Mouse (Mus musculus): ENCODE results near the gene Ndufs1. TPM values are rescaled to one million over a fixed set of nuclear protein-coding genes. Genes with fewer than 3 reads are reported as not detected.

The Ndufs1 gene
- 155 and 167 TPM in 2 replicates for polyA plus RNA-seq (2014; fragmentation: Nextera tagmentation; extraction: Ambion mirVana)

- H3K27ac ChIP-seq (ENCODE audit: low read depth, low read length): peak within 1 kb of the TSS; percentile 87
- H3K27me3 ChIP-seq (ENCODE audit: control insufficient read depth, insufficient read depth, low read length): no peaks in the 10 kb centered on the region; the same call in 1 of the 2 replicates
- H3K4me2 ChIP-seq (ENCODE audit: low read depth, low read length): peak within 1 kb of the TSS; percentile 75
- H3K9ac ChIP-seq (replicated peaks; ENCODE audit: low read depth, low read length): peak within 1 kb of the TSS; percentile 91
- under 1% methylated on average over 72 of the region's 72 CpGs for WGBS
- peak; percentile 90 for ATAC-seq (ENCODE audit: low read depth)
- H3K9me3 ChIP-seq (ENCODE audit: control insufficient read depth, low read length): no peaks in the 10 kb centered on the region
- peak within 1 kb of the TSS; percentile 95 for H3K4me3 ChIP-seq (ENCODE audit: low read depth, low read length)
- H3K4me1 ChIP-seq (ENCODE audit: control insufficient read depth, insufficient read depth, low read length): peaks cover 20% of the 10 kb centered on the region
- peaks cover 12% of the 10 kb centered on the region; the same call in 1 of the 2 replicates for H3K36me3 ChIP-seq (ENCODE audit: control insufficient read depth, insufficient read depth, low read length)
Measured at GRCm38 (mm10) chr1:63176604-63177421, at the start of gene Ndufs1, which contains the start of gene Eef1b2. Ndufs1 (minus strand) TSS chr1:63176833. Eef1b2 (plus strand) TSS chr1:63176825.

DNA sequence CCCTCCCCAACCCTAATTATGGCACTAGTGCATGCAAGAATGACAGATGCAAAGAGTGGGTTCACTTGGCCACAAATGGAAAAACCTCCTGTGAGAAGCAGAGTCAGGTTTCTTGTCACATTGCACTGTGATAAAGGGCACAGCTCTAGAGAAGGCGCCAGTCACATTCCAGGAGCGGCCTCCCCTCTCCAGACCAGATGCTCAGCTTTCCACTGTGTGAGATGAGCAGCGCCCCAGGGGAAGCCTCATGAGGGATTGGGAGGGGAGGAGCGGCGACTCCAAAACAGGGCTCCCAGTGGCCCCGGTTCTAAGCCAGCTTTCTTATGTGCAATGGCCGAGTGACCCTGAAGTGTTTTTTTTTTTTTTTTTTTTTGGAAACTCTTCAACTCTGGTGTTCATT is 49.3 kb upstream of the Ndufs1 start:
- H3K4me3 ChIP-seq (ENCODE audit: low read depth, low read length): no peak overlapping the region
- WGBS: 14% methylated on average over 7 of the region's 7 CpGs
- ATAC-seq (ENCODE audit: low read depth): no peak

DNA sequence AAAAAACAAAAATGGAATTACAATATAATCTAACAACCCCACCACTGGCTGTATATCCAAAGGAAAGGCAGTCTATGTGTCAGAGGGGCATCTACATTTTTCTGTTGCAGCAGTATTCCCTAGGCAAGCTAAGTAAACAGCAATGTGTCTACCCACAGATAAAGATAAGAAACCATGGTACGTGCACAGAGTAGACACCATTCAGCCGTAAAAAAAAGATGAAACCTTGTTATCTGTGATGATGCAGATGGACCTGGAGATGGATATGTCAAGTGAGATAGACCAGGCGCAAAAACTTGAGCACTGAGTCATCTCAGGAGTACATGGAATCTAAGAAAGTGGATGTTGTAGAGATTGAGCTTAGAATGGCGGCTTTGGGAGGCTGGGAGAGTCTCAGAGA is 48.4 kb upstream of the Ndufs1 start:
- Histone ChIP-seq H3K36me3 (ENCODE audit: control insufficient read depth, insufficient read depth, low read length) (no peaks in the 10 kb centered on the region), H3K27ac (ENCODE audit: low read depth, low read length) (no peak overlapping the region), H3K4me3 (ENCODE audit: low read depth, low read length) (no peak overlapping the region), H3K4me2 (ENCODE audit: low read depth, low read length) (no peak overlapping the region), H3K4me1 (ENCODE audit: control insufficient read depth, insufficient read depth, low read length) (no peaks in the 10 kb centered on the region), H3K27me3 (ENCODE audit: control insufficient read depth, insufficient read depth, low read length) (no peaks in the 10 kb centered on the region), H3K9ac (replicated peaks; ENCODE audit: low read depth, low read length) (no peak overlapping the region), H3K9me3 (ENCODE audit: control insufficient read depth, low read length) (no peaks in the 10 kb centered on the region)
- 89% methylated on average over 4 of the region's 4 CpGs for WGBS
- ATAC-seq (ENCODE audit: low read depth): no peak

More for the DNA sequence above, 49.3 kb upstream of the Ndufs1 start:
- H3K4me2 ChIP-seq (ENCODE audit: low read depth, low read length): no peak overlapping the region
- no peaks in the 10 kb centered on the region for H3K27me3 ChIP-seq (ENCODE audit: control insufficient read depth, insufficient read depth, low read length)
- no peaks in the 10 kb centered on the region for H3K9me3 ChIP-seq (ENCODE audit: control insufficient read depth, low read length)
- H3K4me1 ChIP-seq (ENCODE audit: control insufficient read depth, insufficient read depth, low read length): no peaks in the 10 kb centered on the region
- no peak overlapping the region for H3K27ac ChIP-seq (ENCODE audit: low read depth, low read length)
- no peaks in the 10 kb centered on the region for H3K36me3 ChIP-seq (ENCODE audit: control insufficient read depth, insufficient read depth, low read length)
- H3K9ac ChIP-seq (replicated peaks; ENCODE audit: low read depth, low read length): no peak overlapping the region

DNA sequence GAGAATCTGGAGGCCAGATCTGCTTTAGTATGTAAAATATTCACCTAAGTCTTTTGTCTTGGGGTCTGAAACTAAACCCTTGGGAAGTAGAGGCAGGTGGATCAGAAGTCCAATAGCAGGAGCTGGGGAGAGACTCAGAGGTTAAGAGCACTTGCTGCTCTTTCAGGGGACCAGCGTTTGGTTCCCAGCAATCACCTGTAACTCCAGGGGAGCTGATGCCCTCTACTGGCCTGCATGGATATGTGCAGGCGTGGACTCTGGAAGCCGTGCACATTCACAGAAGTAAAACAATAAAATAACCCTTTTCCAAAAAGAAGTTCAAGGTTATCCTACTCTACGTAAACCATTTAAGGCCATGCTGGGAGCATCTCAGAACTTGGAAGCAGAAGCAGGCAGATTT is 42.6 kb upstream of the Ndufs1 start:
- H3K4me2 ChIP-seq (ENCODE audit: low read depth, low read length): no peak overlapping the region

GRCm38 (mm10) chr1:63214631-63215030 is 38.0 kb upstream of the Ndufs1 start:
- Histone ChIP-seq H3K27ac (ENCODE audit: low read depth, low read length) (no peak overlapping the region), H3K27me3 (ENCODE audit: control insufficient read depth, insufficient read depth, low read length) (no peaks in the 10 kb centered on the region), H3K4me1 (ENCODE audit: control insufficient read depth, insufficient read depth, low read length) (peaks cover 5% of the 10 kb centered on the region; the same call in 1 of the 2 replicates), H3K9ac (replicated peaks; ENCODE audit: low read depth, low read length) (no peak overlapping the region), H3K36me3 (ENCODE audit: control insufficient read depth, insufficient read depth, low read length) (no peaks in the 10 kb centered on the region), H3K4me3 (ENCODE audit: low read depth, low read length) (no peak overlapping the region), H3K9me3 (ENCODE audit: control insufficient read depth, low read length) (no peaks in the 10 kb centered on the region), H3K4me2 (ENCODE audit: low read depth, low read length) (no peak overlapping the region)
- ATAC-seq (ENCODE audit: low read depth): no peak
- WGBS: 45% methylated on average over 7 of the region's 7 CpGs

More for the DNA sequence above, 42.6 kb upstream of the Ndufs1 start:
- Histone ChIP-seq H3K9me3 (ENCODE audit: control insufficient read depth, low read length) (no peaks in the 10 kb centered on the region), H3K36me3 (ENCODE audit: control insufficient read depth, insufficient read depth, low read length) (no peaks in the 10 kb centered on the region), H3K27me3 (ENCODE audit: control insufficient read depth, insufficient read depth, low read length) (no peaks in the 10 kb centered on the region), H3K4me1 (ENCODE audit: control insufficient read depth, insufficient read depth, low read length) (peaks cover under 1% of the 10 kb centered on the region; the same call in 1 of the 2 replicates), H3K4me3 (ENCODE audit: low read depth, low read length) (no peak overlapping the region), H3K27ac (ENCODE audit: low read depth, low read length) (no peak overlapping the region), H3K9ac (replicated peaks; ENCODE audit: low read depth, low read length) (no peak overlapping the region)
- no peak for ATAC-seq (ENCODE audit: low read depth)
- 95% methylated on average over 4 of the region's 4 CpGs for WGBS

DNA sequence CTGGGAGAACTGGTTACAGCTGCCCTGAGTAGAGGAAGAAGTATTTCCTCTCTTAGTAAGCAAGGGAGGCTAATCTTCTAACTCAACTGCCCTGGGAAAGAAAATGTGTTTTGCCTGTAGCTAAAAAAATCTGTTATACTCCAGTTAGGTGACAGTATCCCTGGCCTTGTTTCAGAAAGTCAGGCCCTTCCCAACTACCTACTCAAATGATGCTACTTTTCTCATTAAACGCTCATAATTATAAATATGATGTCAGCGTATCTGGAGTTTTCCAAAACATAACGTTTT is 37.6 kb upstream of the Ndufs1 start, which contains the start of gene Gpr1:
Gene Gpr1 (minus strand): TSS at position 273 of the 288 bp plus-strand sequence.
- no peaks in the 10 kb centered on the region for H3K27me3 ChIP-seq (ENCODE audit: control insufficient read depth, insufficient read depth, low read length)
- H3K4me3 ChIP-seq (ENCODE audit: low read depth, low read length): peak within 1 kb of the TSS; percentile 7; the same call in 1 of the 2 replicates
- 37% methylated on average over 3 of the region's 3 CpGs for WGBS
- ATAC-seq (ENCODE audit: low read depth): no peak
- no peaks in the 10 kb centered on the region for H3K36me3 ChIP-seq (ENCODE audit: control insufficient read depth, insufficient read depth, low read length)
- peak within 1 kb of the TSS; percentile 29; the same call in 1 of the 2 replicates for H3K4me2 ChIP-seq (ENCODE audit: low read depth, low read length)
- H3K4me1 ChIP-seq (ENCODE audit: control insufficient read depth, insufficient read depth, low read length): peaks cover 5% of the 10 kb centered on the region; the same call in 1 of the 2 replicates
- H3K27ac ChIP-seq (ENCODE audit: low read depth, low read length): no peak within 1 kb of the TSS
- 0 out of 2 replicates have a peak within 1 kb of the TSS, but pooled peaks have one; percentile 25 for H3K9ac ChIP-seq (replicated peaks; ENCODE audit: low read depth, low read length)
- H3K9me3 ChIP-seq (ENCODE audit: control insufficient read depth, low read length): no peaks in the 10 kb centered on the region

DNA sequence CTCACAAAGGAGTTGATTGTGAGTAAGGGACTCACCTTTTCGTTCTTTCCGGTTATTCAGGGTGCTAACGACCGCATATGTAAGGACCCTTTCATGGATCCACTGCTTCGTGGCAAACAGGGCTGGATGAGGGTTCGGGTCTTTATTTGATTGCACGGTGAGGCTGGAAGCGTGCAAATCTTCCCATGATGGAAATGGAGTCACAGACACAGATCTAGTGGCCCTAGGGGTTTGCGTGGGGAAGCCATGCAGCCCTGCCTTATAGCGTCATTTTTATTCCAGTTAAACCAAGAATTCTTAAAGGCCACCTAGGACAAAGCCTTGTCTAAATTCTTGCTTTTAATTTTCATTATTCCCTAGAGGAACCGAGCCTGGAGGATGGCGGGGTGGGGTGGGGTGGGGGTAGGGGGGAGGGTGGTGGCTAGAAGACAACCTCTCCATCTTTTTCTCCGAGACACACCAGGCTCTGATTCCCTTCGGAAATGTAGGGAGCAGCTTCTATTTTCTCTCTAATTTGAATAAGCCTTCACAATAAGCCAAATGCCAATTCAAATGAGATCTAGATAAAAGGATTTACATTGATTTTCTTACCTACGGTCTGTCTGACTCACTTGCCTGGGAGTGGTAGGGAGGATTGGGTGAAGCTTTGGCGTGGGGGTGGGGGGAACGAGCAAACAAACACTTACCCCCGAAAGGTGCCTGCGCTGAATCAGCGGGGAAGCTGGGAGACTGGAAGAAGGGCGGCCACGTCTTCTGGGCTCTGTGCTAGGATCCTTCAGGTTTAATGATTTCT is 37.0 kb upstream of the Ndufs1 start:
- 0 out of 2 replicates have a peak overlapping the region, but pooled peaks have one; percentile 25 for H3K9ac ChIP-seq (replicated peaks; ENCODE audit: low read depth, low read length)
- H3K9me3 ChIP-seq (ENCODE audit: control insufficient read depth, low read length): no peaks in the 10 kb centered on the region
- H3K4me3 ChIP-seq (ENCODE audit: low read depth, low read length): peak overlapping the region; percentile 7; the same call in 1 of the 2 replicates
- peaks cover 5% of the 10 kb centered on the region; the same call in 1 of the 2 replicates for H3K4me1 ChIP-seq (ENCODE audit: control insufficient read depth, insufficient read depth, low read length)
- peak; percentile 54; the same call in 1 of the 2 replicates for ATAC-seq (ENCODE audit: low read depth)
- peak overlapping the region; percentile 29; the same call in 1 of the 2 replicates for H3K4me2 ChIP-seq (ENCODE audit: low read depth, low read length)
- no peaks in the 10 kb centered on the region for H3K27me3 ChIP-seq (ENCODE audit: control insufficient read depth, insufficient read depth, low read length)
- 19% methylated on average over 22 of the region's 22 CpGs for WGBS
- no peak overlapping the region for H3K27ac ChIP-seq (ENCODE audit: low read depth, low read length)
- H3K36me3 ChIP-seq (ENCODE audit: control insufficient read depth, insufficient read depth, low read length): no peaks in the 10 kb centered on the region

- no peaks in the 10 kb centered on the region for H3K36me3 ChIP-seq (ENCODE audit: control insufficient read depth, insufficient read depth, low read length)
- peaks cover 5% of the 10 kb centered on the region; the same call in 1 of the 2 replicates for H3K4me1 ChIP-seq (ENCODE audit: control insufficient read depth, insufficient read depth, low read length)
- no peaks in the 10 kb centered on the region for H3K27me3 ChIP-seq (ENCODE audit: control insufficient read depth, insufficient read depth, low read length)
- no peak overlapping the region for H3K9ac ChIP-seq (replicated peaks; ENCODE audit: low read depth, low read length)
- no peak for ATAC-seq (ENCODE audit: low read depth)
- H3K9me3 ChIP-seq (ENCODE audit: control insufficient read depth, low read length): no peaks in the 10 kb centered on the region
- 17% methylated on average over 6 of the region's 6 CpGs for WGBS
- H3K4me2 ChIP-seq (ENCODE audit: low read depth, low read length): no peak overlapping the region
- no peak overlapping the region for H3K27ac ChIP-seq (ENCODE audit: low read depth, low read length)
- no peak overlapping the region for H3K4me3 ChIP-seq (ENCODE audit: low read depth, low read length)
Measured at GRCm38 (mm10) chr1:63209861-63210529, 33.4 kb upstream of the Ndufs1 start.
